Mouse (Mus musculus) megakaryocyte-erythroid progenitor cell, adult 5 weeks (primary cell): ENCODE data around the gene Svbp. TPM values are rescaled to one million over a fixed set of nuclear protein-coding genes. Genes with fewer than 3 reads are reported as not detected.

Experiments used
- polyA plus RNA-seq: library from polyadenylated mRNA; stranded (reverse); fragments of >175 nt; gene quantifications from 2 replicates; pipeline ENCODE4 v1.2.3, GENCODE M21; 2012

Svbp gene
- polyA plus RNA-seq: 112 and 123 TPM in 2 replicates

GRCm38 (mm10) chr4:119194909-119195581 lies at the start of gene Svbp:
Svbp (plus strand) TSS chr4:119195306.

GRCm38 (mm10) chr4:119173851-119174453 lies 21.2 kb upstream of the Svbp start, which contains the start of gene Zfp691:
Zfp691 (minus strand) TSS chr4:119174195.

GRCm38 (mm10) chr4:119189864-119190263 lies 5.2 kb upstream of the Svbp start, which contains the start of gene Ermap:
Ermap (minus strand) TSS chr4:119190011.

GRCm38 (mm10) chr4:119218169-119218568 lies 23.1 kb downstream of the Svbp start, which contains the start of gene Tmem269:
Tmem269 (minus strand) TSS chr4:119218217.

GRCm38 (mm10) chr4:119232410-119233255 lies 37.5 kb downstream of the Svbp start, which contains the start of the genes AU022252 and P3h1:
AU022252 (minus strand) TSS chr4:119232712.
P3h1 (plus strand) TSS chr4:119232915.

Other genes with a start within 250 kb of the Svbp start
- gene Lao1, start 233.7 kb upstream of the Svbp start, polyA plus RNA-seq: 0.09 TPM in 1 of 2 replicates, not detected in the other
- gene Slc2a1, start 86.6 kb upstream of the Svbp start, polyA plus RNA-seq: 24.4 and 31.9 TPM in 2 replicates
- gene Zfp691, start 21.1 kb upstream of the Svbp start, polyA plus RNA-seq: 5.0 and 5.8 TPM in 2 replicates
- gene Ermap, start 5.3 kb upstream of the Svbp start, polyA plus RNA-seq: 16.4 and 22.6 TPM in 2 replicates
- not detected in 2 replicates for gene Tmem269, start 22.9 kb downstream of the Svbp start, polyA plus RNA-seq
- gene AU022252, start 37.4 kb downstream of the Svbp start, polyA plus RNA-seq: 5.1 and 9.7 TPM in 2 replicates
- gene P3h1, start 37.6 kb downstream of the Svbp start, polyA plus RNA-seq: 15.2 and 19.0 TPM in 2 replicates
- gene Cldn19, start 60.1 kb downstream of the Svbp start, polyA plus RNA-seq: not detected in 2 replicates
- gene Ybx1, start 99.3 kb downstream of the Svbp start, polyA plus RNA-seq: 2,148 and 2,363 TPM in 2 replicates
- 2.2 and 2.7 TPM in 2 replicates for gene Ppih, start 125.2 kb downstream of the Svbp start, polyA plus RNA-seq
- gene Ccdc30, start 220.2 kb downstream of the Svbp start, polyA plus RNA-seq: 0.10 and 0.79 TPM in 2 replicates
- 4.2 and 6.6 TPM in 2 replicates for gene Ppcs, start 227.1 kb downstream of the Svbp start, polyA plus RNA-seq
- 0.03 and 0.09 TPM in 2 replicates for gene Zmynd12, start 227.5 kb downstream of the Svbp start, polyA plus RNA-seq